ENCODE assay signal across 10 mouse cellular contexts in the genomic region with DNA sequence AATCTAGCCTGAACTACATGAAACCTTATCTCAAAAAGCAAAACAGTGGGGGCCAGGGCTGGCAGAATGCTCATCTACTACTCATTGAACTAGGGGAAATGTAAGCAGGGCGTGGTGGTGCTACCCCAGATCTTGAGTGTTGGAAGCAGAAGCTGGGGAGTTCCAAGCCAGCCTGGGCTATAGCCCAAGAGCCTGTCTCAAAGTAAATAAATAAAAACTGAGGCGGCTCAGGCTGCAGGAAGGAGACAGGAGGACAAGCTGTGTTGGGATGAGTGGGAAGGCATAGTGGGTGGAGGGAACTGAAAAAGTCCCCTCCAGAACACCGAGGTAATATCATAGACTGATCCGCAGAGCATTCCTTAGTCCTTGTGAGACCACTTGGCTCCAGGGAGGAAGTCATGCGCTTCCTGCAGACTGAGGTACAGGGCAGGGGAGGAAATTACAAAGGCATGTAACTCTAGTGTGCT. TPM values are rescaled to one million over a fixed set of nuclear protein-coding genes. Genes with fewer than 3 reads are reported as not detected.
DNase-seq lines count a peak whose midpoint lies in the region; TF ChIP-seq lines count a peak whose summit lies in the region.
"Had no signal": no experiment of that assay in that cellular context is flagged by ENCODE, and none has a peak within 500 bp of the region (broad histone marks: within the 10 kb centered on the region; RNA-seq: fewer than 3 reads in every experiment).

No protein-coding gene starts in this region.

- TF ChIP-seq POLR2A in kidney, adult 2 months (IDR thresholded peaks at IDR 0.05; ENCODE audit: low read depth, low read length) = no peak

- H3K36me3 ChIP-seq in kidney, adult 2 months (ENCODE audit: control insufficient read depth, insufficient read depth, low read length) = no peaks in the 10 kb centered on the region

- H3K27me3 ChIP-seq in kidney, adult 2 months (replicated peaks; ENCODE audit: control insufficient read depth, insufficient read depth, low read length) = no peaks in the 10 kb centered on the region

- H3K4me1 ChIP-seq in kidney, adult 2 months (ENCODE audit: control insufficient read depth, insufficient read depth, low read length) = no peaks in the 10 kb centered on the region

- peak; percentile 54 for DNase-seq in NIH3T3 (ENCODE audit: low read depth)
- peak; percentile 98 for DNase-seq in heart, adult 11 months
- DNase-seq in kidney, adult 2 months = peak; percentile 80
- DNase-seq in lung, adult 18-20 months = peak; percentile 79 to 85
- DNase-seq in right cerebral cortex, postnatal 36 days (ENCODE audit: low spot score in 2 of 2) = no peak
- no peak for DNase-seq in spleen, postnatal 14 days (ENCODE audit: low spot score in 2 of 2)
- DNase-seq in layer of hippocampus, adult 11-12 months (ENCODE audit: low spot score) = no peak
- DNase-seq in adrenal gland, postnatal 25 days = no peak

- 37% methylated on average over 5 of the region's 5 CpGs for WGBS in kidney, adult 2 months

- no peak overlapping the region for H3K4me3 ChIP-seq in kidney, adult 2 months (ENCODE audit: insufficient read depth, low read depth, low read length)
- H3K4me3 ChIP-seq: forebrain, embryonic 13.5 days had no signal

- peak overlapping the region; percentile 28; the same call in 1 of the 2 replicates for H3K27ac ChIP-seq in kidney, adult 2 months (ENCODE audit: insufficient read depth, low read depth, low read length)
- H3K27ac ChIP-seq: forebrain, embryonic 13.5 days had no signal

- no peak for TF ChIP-seq CTCF in kidney, adult 2 months (conservative IDR thresholded peaks at IDR 0.05; ENCODE audit: insufficient read depth, insufficient read length, low read depth, low read length)

RNA-seq across cellular contexts. Expression of gene Icam1, which starts 3.9 kb away (rescaled TPM):
- 23.4 and 25.9 TPM in 2 replicates for polyA plus RNA-seq in kidney, adult 2 months (2012; rRNA removed)
- 6.5 and 8.9 TPM in 2 replicates for total RNA-seq in adrenal gland, postnatal 25 days (2021)

RNA-seq across cellular contexts. Expression of gene Mrpl4, which starts 9.3 kb away (rescaled TPM):
- polyA plus RNA-seq in kidney, adult 2 months (2012; rRNA removed) = 175 and 213 TPM in 2 replicates
- total RNA-seq in adrenal gland, postnatal 25 days (2021) = 113 and 122 TPM in 2 replicates

RNA-seq across cellular contexts. Expression of gene Icam4, which starts 17.3 kb away (rescaled TPM):
- polyA plus RNA-seq in kidney, adult 2 months (2012; rRNA removed) = 1.2 and 1.4 TPM in 2 replicates
- 1.6 and 1.9 TPM in 2 replicates for total RNA-seq in adrenal gland, postnatal 25 days (2021)

RNA-seq across cellular contexts. Expression of gene Icam5, which starts 20.0 kb away (rescaled TPM):
- 0.34 and 0.49 TPM in 2 replicates for polyA plus RNA-seq in kidney, adult 2 months (2012; rRNA removed)
- total RNA-seq in adrenal gland, postnatal 25 days (2021) = 0.43 and 0.49 TPM in 2 replicates
- polyA plus RNA-seq: stomach, embryonic 14.5 days had no signal

RNA-seq across cellular contexts. Expression of gene S1pr2, which starts 35.3 kb away (rescaled TPM):
- polyA plus RNA-seq in kidney, adult 2 months (2012; rRNA removed) = 3.5 and 4.0 TPM in 2 replicates
- total RNA-seq in adrenal gland, postnatal 25 days (2021) = 16.2 and 16.9 TPM in 2 replicates

Comparison
In these comparisons a context has a peak if more than half of its experiments do, and no peak if none do; other contexts are left out.
1. DNase-seq: peak in NIH3T3 (single experiment), heart, adult 11 months (single experiment), kidney, adult 2 months (single experiment) and lung, adult 18-20 months (2 of 2); none in right cerebral cortex, postnatal 36 days (0 of 2), spleen, postnatal 14 days (0 of 2), layer of hippocampus, adult 11-12 months (single experiment) and adrenal gland, postnatal 25 days (single experiment).